Mouse (Mus musculus): Measurements from ENCODE around the gene Olfr211.
"Not testable (repeated sequence)": the region's sequence is repeated elsewhere in the genome, so short reads cannot be mapped to it uniquely, and the experiment has no call there.

Olfr211 gene

DNA sequence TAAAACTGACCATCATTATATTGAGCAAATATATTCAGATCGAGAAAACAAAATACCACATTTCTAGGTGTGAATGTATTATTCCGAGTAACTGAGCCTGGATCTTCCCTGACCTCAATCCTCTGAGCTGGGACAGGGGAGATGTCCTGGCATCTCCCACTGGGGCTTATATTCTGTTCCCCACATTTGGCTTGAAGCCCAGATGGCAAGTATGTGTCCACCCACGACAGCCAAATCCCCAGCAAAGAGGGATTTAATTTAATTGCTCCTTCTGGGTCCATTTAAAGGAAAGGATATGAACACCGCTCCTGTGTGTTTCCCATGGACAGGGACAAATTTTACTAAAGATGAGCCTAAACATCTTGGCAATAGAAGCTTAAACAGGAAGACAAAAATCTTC, at the start of gene Olfr211:
Olfr211 (plus strand) TSS at position 301 of the 400 bp plus-strand sequence.
- no peak for DNase-seq (ENCODE audit: low read depth)

DNA sequence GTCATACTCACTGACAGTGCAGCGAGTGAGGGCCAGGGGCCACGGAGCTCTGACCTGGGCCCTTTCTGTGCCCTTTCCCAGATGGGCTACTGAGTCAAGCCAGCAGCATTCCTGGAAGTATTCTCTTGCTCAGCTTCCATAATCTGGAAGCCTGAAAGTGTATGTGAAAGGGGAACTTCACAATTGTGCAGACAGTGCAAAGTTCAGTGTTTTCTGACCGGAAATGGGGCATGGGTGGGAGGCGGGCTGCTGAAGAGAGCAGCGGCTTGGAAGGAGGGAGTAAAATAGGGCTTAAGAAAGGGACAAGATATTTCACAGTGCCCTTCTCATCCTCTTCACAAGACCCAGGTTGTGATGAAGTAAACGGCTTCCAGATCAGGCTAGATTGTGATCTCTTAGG, 49.4 kb upstream of the Olfr211 start:
- DNase-seq (ENCODE audit: low read depth), result no peak

DNA sequence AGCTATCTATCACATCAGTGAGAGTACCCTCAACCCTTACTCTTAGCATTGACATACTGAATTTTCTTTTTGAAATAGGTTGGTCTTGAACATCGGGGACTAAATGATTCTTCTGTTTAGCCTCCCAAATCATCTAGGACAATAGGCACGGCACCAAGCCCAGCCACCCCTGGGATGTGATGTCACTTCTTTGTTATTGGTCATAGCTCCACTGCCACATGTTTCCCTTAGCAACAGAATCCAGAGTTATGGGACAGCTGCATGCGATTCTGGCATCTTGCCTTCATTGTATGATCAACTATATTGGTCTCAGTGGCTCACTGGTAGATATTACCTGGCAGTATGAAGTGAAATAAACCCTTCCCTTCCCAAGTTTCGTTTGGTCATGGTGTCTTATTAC, 48.4 kb upstream of the Olfr211 start:
- no peak for DNase-seq (ENCODE audit: low read depth)

DNA sequence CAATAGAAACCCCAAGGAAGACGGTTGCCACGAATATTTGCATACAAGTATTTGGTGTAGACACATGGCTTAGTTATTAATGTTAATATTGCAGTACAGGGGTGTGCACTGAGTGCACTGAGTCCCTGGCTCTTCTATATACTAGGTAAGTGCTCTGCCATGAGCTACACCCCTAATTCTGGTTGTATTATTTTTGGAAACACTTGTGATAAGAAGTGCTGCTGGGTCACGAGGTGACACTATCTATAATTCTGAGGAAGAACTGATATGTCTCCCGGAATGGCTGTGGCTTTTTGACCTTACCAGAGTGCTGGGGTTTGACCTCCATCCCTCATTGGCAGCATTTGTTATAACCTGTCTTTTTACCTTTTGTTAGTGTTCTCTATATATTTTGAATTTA, 48.0 kb upstream of the Olfr211 start:
- no peak for DNase-seq (ENCODE audit: low read depth)

DNA sequence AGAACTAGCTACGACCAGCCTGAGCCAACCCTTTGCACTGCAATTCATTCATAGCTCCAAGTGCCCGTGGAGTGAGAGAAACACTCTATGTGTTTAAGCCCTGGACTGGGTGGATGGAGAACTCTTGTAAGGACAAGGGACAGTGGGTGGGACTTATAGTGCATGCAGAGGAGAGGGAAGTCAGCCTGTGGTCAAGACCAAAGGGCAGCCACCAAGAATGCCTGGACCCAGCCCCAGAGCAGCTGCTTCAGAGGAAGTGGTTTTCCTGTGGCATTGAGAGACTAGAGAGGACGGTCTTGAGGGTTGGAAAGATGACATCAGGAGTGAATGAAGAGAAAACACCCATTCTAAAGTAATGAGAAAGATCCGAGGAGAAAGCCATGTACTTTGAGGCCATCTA, 33.1 kb upstream of the Olfr211 start:
- no peak for DNase-seq (ENCODE audit: low read depth)

- no peak for DNase-seq (ENCODE audit: low read depth)
Measured at GRCm38 (mm10) chr6:116456482-116456881, 32.4 kb upstream of the Olfr211 start.

GRCm38 (mm10) chr6:116458728-116459127, 30.2 kb upstream of the Olfr211 start:
- no peak for DNase-seq (ENCODE audit: low read depth)

DNA sequence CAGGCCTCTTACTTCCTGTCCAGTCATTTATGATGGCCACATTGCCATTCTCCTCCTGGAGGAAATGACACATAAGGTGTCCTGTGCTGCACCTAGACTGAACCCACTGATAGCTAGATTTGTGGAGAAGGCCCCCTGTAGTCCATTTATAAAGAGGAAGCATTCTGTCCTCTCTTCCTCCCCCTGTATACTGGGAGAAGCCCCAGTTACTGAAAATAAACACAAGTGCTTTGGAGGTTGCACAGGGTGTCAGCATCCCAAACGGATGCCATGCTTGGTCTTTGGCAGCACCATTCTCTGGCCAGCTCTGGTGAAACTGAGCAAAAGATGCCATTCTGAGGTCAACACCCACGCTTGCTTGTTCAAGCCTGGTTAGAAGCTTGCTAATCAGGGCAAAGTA, 29.7 kb upstream of the Olfr211 start:
- no peak for DNase-seq (ENCODE audit: low read depth)

DNA sequence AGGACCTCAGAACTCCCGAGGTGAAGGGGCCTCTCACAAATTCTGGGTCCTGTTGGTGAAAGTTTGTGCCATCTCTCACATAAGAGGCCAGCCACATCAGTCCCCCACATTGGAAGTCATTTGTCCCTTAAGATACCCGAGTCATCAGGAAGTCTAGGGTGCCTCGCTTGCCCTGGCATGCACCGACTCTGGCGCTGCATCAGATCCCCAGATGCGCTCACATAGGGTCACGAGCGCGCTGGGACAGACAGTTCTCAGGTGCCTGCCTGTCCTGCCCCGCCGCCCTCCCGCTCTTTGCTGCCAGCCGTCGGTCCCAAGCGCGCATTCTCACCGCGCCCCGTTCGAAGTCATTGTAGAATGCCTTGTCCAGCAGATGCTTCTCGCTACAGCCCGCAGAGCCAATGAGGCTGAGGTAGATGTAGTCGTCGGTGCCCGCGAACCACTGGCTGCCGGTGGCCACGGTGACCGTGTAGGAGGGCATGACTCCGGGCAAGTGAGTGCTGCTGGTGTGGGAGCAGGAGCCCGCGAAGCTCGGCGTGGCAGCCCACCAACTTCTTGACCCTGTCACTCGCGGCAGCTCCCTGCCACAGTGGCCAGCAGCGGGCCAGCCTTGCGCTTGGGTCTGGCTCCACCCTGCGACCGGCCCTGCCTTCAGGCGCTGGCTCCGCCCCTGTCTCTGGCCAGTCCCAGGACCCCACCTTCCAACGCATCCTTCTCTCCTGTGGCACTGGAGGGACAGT, 28.2 kb upstream of the Olfr211 start, which contains the start of gene Alox5:
Alox5 (minus strand) TSS at position 635 of the 740 bp plus-strand sequence.
- no peak for DNase-seq (ENCODE audit: low read depth)

DNA sequence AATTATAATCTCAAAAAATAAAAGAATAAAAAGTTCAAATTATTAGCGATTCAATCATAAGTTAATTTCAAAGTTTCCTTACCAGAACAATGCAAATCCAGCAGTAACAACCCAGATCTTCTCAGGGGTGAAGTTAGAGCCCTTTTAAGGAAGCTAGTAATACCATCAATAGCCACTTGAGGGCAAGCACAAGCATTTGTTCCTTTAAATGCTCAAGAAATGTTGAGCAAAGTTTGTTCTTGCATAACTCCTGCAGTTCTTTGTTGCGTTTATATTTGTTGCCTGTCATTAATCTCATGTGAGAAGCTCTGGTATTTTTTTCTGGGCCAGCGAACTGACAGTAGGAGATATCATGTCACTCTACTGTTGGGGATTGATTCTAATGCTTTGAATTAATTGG, 20.8 kb upstream of the Olfr211 start:
- no peak for DNase-seq (ENCODE audit: low read depth)

DNA sequence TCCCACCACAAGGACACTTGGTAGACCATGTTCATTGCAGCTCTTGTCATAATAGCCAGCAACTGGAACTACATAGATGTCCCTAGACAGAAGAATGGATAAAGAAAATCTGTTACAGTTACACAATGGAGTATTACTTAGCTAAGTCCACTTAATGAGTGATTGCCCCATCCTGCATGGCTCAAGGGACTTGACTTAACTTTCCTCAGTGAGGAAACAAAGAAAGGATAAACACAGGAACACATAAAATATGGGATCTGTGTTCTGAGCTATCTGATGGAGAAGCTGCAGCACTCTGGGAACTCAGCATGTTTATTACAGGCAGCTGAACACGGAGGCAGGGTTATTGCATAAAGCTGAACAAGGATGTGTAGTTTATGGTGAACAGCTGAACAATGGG, 3.8 kb upstream of the Olfr211 start:
- no peak for DNase-seq (ENCODE audit: low read depth)

DNA sequence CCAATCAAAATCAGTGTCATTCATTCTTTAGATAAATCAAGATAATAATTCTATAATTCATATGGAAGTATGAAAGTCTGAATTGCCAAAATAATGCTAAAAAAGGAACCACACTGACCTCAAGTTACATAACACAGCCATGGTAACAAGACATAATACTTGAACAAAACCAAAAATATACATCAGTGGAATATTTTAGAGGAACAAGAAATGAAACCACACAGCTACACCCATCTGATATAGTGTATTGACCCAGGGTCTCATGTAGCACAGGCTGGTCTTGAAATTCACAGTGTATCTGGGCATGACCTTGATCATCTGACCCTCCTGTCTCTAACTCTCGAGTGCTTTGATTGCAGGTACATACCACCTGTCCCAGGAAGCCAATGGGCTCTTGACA, 2.1 kb upstream of the Olfr211 start:
- no peak for DNase-seq (ENCODE audit: low read depth)

DNA sequence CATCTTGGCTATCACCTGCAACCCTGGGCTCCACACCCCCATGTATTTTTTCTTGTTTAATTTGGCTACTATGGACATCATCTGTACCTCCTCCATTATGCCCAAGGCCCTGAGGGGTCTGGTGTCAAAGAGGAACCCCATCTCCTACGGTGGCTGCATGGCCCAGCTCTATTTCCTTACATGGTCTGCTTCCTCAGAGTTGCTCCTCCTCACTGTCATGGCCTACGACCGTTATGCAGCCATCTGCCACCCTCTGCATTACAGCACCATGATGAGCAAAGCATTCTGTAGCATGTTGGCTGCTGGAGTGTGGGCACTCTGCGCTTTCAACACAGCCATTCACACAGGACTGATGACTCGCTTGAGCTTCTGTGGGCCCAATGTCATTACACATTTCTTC, 4.9 kb downstream of the Olfr211 start:
- DNase-seq (ENCODE audit: low read depth), result no peak

DNA sequence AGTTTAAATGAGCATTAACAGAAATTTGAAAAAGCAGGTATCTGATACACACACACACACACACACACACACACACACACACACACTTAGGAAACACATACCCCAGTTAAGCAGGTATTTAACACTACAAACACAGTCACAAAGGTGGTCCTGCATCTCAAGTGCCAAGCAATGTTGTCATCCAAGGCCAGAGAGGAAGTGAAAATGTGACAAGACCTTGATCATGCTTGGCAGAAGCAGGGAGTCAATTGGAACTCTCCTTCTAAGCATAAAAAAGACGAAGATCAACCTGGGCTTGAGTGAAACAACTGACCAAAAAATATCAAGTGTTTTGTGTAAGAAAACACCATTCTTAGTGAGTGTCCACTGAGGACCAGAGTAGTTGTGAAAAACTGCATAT, 7.1 kb downstream of the Olfr211 start:
- no peak for DNase-seq (ENCODE audit: low read depth)

DNA sequence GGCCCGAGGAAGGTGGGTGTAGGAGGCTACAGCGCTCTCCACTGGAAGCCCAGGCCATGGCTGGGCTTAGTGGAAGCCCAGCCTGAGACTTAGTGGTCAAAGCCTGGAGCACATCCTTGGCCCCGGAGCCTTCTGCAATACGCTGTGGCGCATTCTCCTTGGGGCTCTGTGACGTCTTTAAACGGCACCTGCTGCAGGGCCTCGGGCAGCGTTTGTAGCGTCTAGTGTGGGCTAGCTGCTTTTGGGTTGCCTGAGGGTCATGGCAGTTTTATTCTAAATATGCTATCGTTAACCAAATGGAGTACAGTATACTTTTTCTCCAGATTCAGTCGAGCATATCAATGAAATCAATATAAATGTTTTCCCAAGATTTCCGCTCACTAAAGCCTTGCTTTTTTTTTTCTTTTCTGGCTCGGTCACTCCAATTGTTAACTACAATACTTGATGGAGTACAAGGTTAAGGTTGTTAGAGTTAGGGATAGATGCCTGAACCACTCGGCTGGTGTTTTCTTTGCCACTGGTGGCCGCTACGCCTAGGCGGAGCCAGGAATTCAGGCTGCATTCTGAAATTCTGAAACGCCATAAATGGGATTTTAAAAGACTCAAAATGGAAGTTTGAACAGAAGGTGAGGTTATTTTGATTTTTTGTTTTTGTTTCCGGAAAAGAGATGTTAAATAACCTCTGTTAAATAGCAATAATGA, 17.6 kb downstream of the Olfr211 start, which contains the start of gene Olfr212:
Olfr212 (plus strand) TSS at position 215 of the 702 bp plus-strand sequence.
- not testable (repeated sequence) for DNase-seq (ENCODE audit: low read depth)

- DNase-seq (ENCODE audit: low read depth), result no peak
Measured at GRCm38 (mm10) chr6:116514832-116515231, 25.9 kb downstream of the Olfr211 start.

- no peak for DNase-seq (ENCODE audit: low read depth)
Measured at GRCm38 (mm10) chr6:116538156-116538555, 49.3 kb downstream of the Olfr211 start, which contains the start of gene Olfr213. Gene Olfr213 (plus strand): TSS chr6:116538456.

DNA sequence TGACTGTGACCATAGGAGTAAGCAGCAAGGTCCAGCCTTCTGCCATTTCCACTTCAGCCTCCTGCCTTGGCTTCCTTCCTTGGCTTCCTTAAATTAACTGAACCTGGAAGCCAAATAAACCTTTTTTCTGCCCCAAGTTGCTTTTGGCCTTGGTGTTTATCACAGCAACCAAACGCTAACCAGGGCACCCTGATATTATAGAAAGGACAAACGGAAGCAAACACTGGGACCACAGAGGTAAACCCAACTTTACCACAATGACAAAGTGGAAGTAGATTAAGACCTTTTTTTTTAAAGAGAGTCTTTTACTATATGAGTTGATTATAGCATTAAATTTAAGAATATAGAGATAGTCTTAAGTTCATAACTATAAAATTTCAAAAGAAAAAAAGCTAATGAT, 53.6 kb downstream of the Olfr211 start:
- DNase-seq (ENCODE audit: low read depth), result no peak

Data from induced T-regulatory cell, adult 2 months (primary cell).